Mouse (Mus musculus) G1E (cell line): Measurements from ENCODE around the gene Myh9.

ENCODE experiments used
- CTCF ChIP-seq: IDR thresholded peaks from 2 replicates; pipeline ENCODE4 v1.5.1; 2012; ENCODE audit warnings: low read depth, low read length, inconsistent platforms, mixed read lengths
- GATA1 ChIP-seq: IDR thresholded peaks from 2 replicates; pipeline ENCODE4 v1.6.1; 2012; ENCODE audit warnings: borderline replicate concordance, low read length, inconsistent platforms, mixed read lengths
- GATA2 ChIP-seq: IDR thresholded peaks from 2 replicates; pipeline ENCODE4 v1.6.1; 2012; ENCODE audit warnings: low read depth, low read length, inconsistent platforms, borderline replicate concordance
- POLR2AphosphoS5 ChIP-seq: IDR thresholded peaks from 2 replicates; pipeline ENCODE4 v1.6.1; 2012; ENCODE audit warnings: low read depth, low read length, inconsistent platforms; ENCODE audit not compliant: insufficient replicate concordance
- TAL1 ChIP-seq: conservative IDR thresholded peaks from 2 replicates; pipeline ENCODE4 v1.6.1; 2012; ENCODE audit warnings: low read depth, low read length, inconsistent platforms, mixed read lengths

DNA sequence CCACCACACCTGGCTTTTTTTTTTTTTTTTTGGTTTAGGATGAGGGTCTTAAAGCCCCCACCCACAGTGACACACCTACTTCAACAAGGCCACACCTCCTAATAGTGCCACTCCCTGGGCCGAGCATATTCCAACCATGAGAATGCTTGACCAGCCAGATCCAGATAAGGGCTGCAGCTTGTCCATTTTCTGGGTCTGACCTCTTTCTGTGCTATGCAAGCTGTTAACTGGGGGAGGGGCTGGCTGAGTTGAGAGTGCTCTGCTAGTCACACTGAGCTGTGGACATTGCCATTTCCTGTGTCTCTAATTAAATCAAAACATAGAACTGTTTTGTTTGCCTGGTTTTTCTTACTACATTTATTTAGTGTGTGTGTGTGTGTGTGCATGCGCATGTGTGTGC, 31.6 kb upstream of the Myh9 start:
- no peak for TF ChIP-seq CTCF
- no peak for TF ChIP-seq GATA1
- TF ChIP-seq POLR2AphosphoS5: no peak
- TF ChIP-seq GATA2: no peak
- no peak for TF ChIP-seq TAL1
